9 mouse cellular contexts compared by ENCODE assay signal in the genomic region with DNA sequence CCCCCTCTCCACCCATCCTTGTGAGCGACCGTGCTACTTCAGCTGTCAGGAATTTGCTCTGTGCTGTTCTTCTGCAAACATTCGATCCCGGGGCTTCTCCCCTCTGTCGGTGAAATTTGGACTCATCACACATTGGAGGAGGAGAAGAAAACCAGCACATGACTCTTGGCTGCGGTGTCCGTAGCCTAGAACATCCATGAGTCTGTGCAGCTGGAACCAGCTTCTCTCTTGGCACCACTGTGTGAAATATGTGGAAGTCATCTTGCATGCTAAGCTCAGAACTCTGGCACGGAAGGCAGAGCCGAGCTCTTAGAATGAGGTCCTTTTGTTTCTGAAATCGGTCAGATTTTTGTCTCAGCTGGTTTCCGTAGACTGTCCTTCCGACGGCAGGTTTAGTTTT.
DNase-seq lines count a peak whose midpoint lies in the region; ATAC-seq lines count a peak whose summit lies in the region.
"Had no signal": no experiment of that assay in that cellular context is flagged by ENCODE, and none has a peak within 500 bp of the region (broad histone marks: within the 10 kb centered on the region; RNA-seq: fewer than 3 reads in every experiment).

No protein-coding gene starts in this region.

- H3K27me3 ChIP-seq in kidney, embryonic 14.5 days (ENCODE audit: control insufficient read depth, insufficient read depth, low read length): no peaks in the 10 kb centered on the region
- H3K27me3 ChIP-seq in heart, embryonic 14.5 days (ENCODE audit: control insufficient read depth, insufficient read depth, low read length): no peaks in the 10 kb centered on the region
- no peaks in the 10 kb centered on the region for H3K27me3 ChIP-seq in liver, embryonic 16.5 days (ENCODE audit: control insufficient read depth, insufficient read depth, low read depth, low read length)

- no peak for DNase-seq in kidney, adult 11 months
- DNase-seq in brain, embryonic 18.5 days (ENCODE audit: low read depth, low spot score): peak; percentile 30
- no peak for DNase-seq in adrenal gland, adult (ENCODE audit: inconsistent age in 2 of 2, low spot score in 1 of 2)
- DNase-seq in T-cell, adult 2 months (ENCODE audit: low spot score): no peak

- H3K9ac ChIP-seq in kidney, embryonic 14.5 days (ENCODE audit: low read depth, low read length): no peak overlapping the region
- no peak overlapping the region; the same call in 1 of the 2 replicates for H3K9ac ChIP-seq in heart, embryonic 14.5 days (ENCODE audit: low read length)
- H3K9ac ChIP-seq in liver, embryonic 16.5 days (ENCODE audit: low read depth, low read length): no peak overlapping the region

- H3K4me1 ChIP-seq in kidney, embryonic 14.5 days (ENCODE audit: control insufficient read depth, insufficient read depth, low read length): 0 out of 2 replicates have a peak, but pooled peaks cover 2% of the 10 kb centered on the region
- peaks cover 10 to 16% of the 10 kb centered on the region in 2 experiments for H3K4me1 ChIP-seq in heart, embryonic 14.5 days (ENCODE audit: control insufficient read depth in 2 of 2, insufficient read depth in 2 of 2, low read length in 2 of 2)
- peaks cover 2% of the 10 kb centered on the region for H3K4me1 ChIP-seq in liver, embryonic 16.5 days (ENCODE audit: control insufficient read depth, low read depth, low read length)

- WGBS in kidney, embryonic 14.5 days: 71% methylated on average over 13 of the region's 13 CpGs
- WGBS in heart, embryonic 14.5 days: 63% methylated on average over 13 of the region's 13 CpGs
- 62% methylated on average over 13 of the region's 13 CpGs for WGBS in liver, embryonic 16.5 days (ENCODE audit: insufficient replicate concordance)

- no peaks in the 10 kb centered on the region for H3K36me3 ChIP-seq in kidney, embryonic 14.5 days (ENCODE audit: control insufficient read depth, insufficient read depth, low read length)
- no peaks in the 10 kb centered on the region for H3K36me3 ChIP-seq in heart, embryonic 14.5 days (ENCODE audit: control insufficient read depth, insufficient read depth, low read length)
- H3K36me3 ChIP-seq in liver, embryonic 16.5 days (ENCODE audit: control insufficient read depth, insufficient read depth): no peaks in the 10 kb centered on the region

- no peak overlapping the region; the same call in 1 of the 2 replicates for H3K27ac ChIP-seq in kidney, embryonic 14.5 days (ENCODE audit: low read depth, low read length)
- H3K27ac ChIP-seq in heart, embryonic 14.5 days (replicated peaks in 1 of 2; ENCODE audit: control insufficient read depth in 1 of 2, insufficient read depth in 1 of 2, low read depth in 2 of 2, low read length in 2 of 2): peak overlapping the region; percentile 28 to 46; a peak in 2 of 4 replicates
- no peak overlapping the region for H3K27ac ChIP-seq in liver, embryonic 16.5 days (ENCODE audit: low read length)

- H3K9me3 ChIP-seq in kidney, embryonic 14.5 days (ENCODE audit: control insufficient read depth, low read length): peaks cover 4% of the 10 kb centered on the region; the same call in 1 of the 2 replicates
- peaks cover 9% of the 10 kb centered on the region; the same call in 1 of the 2 replicates for H3K9me3 ChIP-seq in heart, embryonic 14.5 days (ENCODE audit: control insufficient read depth, low read length)
- H3K9me3 ChIP-seq in liver, embryonic 16.5 days (replicated peaks; ENCODE audit: control insufficient read depth, low read length): no peaks in the 10 kb centered on the region

- H3K4me2 ChIP-seq in kidney, embryonic 14.5 days (replicated peaks; ENCODE audit: low read depth, low read length): no peak overlapping the region
- no peak overlapping the region; the same call in 1 of the 2 replicates for H3K4me2 ChIP-seq in heart, embryonic 14.5 days (ENCODE audit: low read length)
- H3K4me2 ChIP-seq in liver, embryonic 16.5 days (ENCODE audit: low read depth, low read length): 0 out of 2 replicates have a peak overlapping the region, but pooled peaks have one; percentile 7

- peak; percentile 8; the same call in 1 of the 2 replicates for ATAC-seq in kidney, embryonic 14.5 days (ENCODE audit: low FRiP score, low TSS enrichment)
- no peak for ATAC-seq in heart, embryonic 14.5 days (ENCODE audit: insufficient number of reproducible peaks, insufficient read depth, low FRiP score, low read depth)
- ATAC-seq in liver, embryonic 16.5 days (ENCODE audit: low read depth): peak; percentile 47; the same call in 1 of the 2 replicates
- no peak for ATAC-seq in cerebellum, adult (ENCODE audit: insufficient number of reproducible peaks, low FRiP score, low TSS enrichment)

- H3K4me3 ChIP-seq in kidney, embryonic 14.5 days (ENCODE audit: low read length): no peak overlapping the region
- no peak overlapping the region for H3K4me3 ChIP-seq in heart, embryonic 14.5 days (ENCODE audit: control insufficient read depth in 1 of 2, insufficient read depth in 1 of 2, low read depth in 1 of 2, low read length in 2 of 2)
- H3K4me3 ChIP-seq in liver, embryonic 16.5 days (ENCODE audit: low read depth, low read length): no peak overlapping the region
- H3K4me3 ChIP-seq: erythroblast, embryonic 14.5 days had no signal

Comparison
In these comparisons a context has a peak if more than half of its experiments do, and no peak if none do; other contexts are left out.
1. ATAC-seq: peak in kidney, embryonic 14.5 days (single experiment) and liver, embryonic 16.5 days (single experiment); none in heart, embryonic 14.5 days (single experiment) and cerebellum, adult (single experiment).
2. H3K27ac ChIP-seq: peak in heart, embryonic 14.5 days (2 of 2); none in kidney, embryonic 14.5 days (single experiment) and liver, embryonic 16.5 days (single experiment).